Mouse (Mus musculus): Measurements from ENCODE around the gene Hs2st1. TPM values are rescaled to one million over a fixed set of nuclear protein-coding genes. Genes with fewer than 3 reads are reported as not detected.

Hs2st1 gene
- polyA plus RNA-seq, 1 experiment, result 8.8 TPM

DNA sequence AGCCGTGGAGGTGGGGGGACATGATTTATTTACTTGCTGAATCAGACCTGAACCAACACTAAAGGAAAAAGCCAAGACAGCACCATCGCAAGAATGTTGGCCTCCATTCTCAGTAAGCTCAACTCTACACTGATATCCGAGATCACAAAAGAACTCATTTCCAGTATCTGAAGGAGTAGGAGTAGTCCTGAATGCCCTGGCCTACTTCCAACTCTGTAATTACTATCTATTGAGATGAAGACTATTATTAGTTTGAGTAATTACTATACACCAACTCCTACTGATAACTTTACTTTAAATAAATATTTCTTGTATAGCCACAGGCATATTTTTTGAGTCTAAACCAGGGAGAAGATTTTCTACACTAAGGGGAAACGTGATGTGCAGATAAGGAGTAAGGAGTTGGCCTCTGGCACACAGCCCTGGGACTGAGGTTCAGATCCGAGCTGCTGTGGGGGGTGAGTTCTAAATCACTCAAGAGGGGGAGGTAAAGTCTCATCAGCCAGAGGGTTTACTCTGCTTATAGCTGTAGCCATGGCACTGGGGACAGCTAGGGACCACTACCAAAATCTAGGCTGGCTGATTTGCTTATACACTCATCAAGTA is 109.7 kb downstream of the Hs2st1 start:
- TF ChIP-seq GATA1 (IDR thresholded peaks at IDR 0.05; ENCODE audit: low read length), result no peak

- no peak for TF ChIP-seq GATA1 (IDR thresholded peaks at IDR 0.05; ENCODE audit: low read length)
Measured at GRCm38 (mm10) chr3:144459285-144459697, 110.7 kb downstream of the Hs2st1 start.

GRCm38 (mm10) chr3:144453701-144454430 is 116.1 kb downstream of the Hs2st1 start:
- no peak for TF ChIP-seq GATA1 (IDR thresholded peaks at IDR 0.05; ENCODE audit: low read length)

DNA sequence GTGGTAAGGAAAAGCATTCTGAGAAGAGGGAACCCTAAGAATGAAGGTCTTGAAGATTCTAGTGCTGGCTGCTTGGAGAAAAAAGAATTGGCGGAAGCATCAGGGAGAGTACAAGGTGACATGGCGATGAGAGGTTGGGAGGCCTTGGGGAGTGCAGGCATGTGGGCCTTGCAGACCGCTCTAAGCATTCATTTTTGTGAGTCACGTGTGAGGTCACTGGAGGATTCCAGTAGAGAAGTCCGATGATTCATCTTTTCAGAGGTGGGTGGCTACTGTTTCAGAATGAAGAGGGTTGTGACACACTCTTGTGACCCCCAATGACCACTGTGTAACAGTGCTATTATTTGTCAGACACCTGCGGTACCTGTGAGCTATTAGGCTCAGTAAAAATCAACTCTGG is 121.0 kb downstream of the Hs2st1 start:
- no peak for TF ChIP-seq GATA1 (IDR thresholded peaks at IDR 0.05; ENCODE audit: low read length)

DNA sequence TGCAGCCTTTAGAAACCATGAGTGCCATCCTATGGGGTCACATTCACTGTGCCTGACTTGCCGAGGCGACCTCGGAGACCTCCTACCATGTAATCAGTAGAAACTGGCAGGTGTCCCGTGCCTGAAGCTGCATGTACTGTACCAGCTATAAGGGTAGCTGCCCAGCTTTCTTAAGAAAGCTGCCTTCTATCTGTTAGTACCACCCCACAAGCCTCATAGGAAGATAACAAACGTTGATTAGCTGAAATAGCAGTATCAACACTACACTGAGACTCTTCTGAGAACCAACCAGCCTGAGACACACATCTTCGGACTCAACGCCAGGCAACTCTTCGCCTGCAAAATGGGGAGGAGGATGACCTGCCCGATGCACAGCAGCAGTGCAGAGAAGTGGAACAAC is 122.1 kb downstream of the Hs2st1 start:
- no peak for TF ChIP-seq GATA1 (IDR thresholded peaks at IDR 0.05; ENCODE audit: low read length)

DNA sequence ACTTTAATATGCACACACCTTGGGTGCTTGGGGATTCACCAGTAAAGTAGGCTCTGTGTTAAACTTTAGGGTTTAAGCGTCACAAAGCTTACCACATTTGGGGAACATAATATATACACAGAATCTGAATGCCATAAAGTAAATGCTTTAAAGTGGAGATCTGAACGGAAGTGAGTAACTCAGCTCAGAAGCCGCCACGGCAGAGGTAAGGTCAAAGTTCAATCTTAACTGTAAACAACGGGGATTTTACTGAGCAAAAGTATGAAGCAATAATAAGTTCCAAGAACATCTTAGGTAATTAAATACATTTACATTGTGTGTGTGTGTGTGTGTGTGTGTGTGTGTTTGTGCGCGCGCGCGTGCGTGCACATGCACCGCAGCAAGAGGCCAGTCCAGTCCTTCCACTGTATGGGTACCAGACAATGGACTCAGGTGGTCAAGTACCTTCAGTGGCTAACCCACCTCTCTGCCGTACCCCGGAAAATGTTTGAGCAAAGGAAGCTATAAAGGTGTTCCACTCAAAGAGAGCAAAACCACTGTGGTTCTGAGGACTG is 123.8 kb downstream of the Hs2st1 start:
- no peak for TF ChIP-seq GATA1 (IDR thresholded peaks at IDR 0.05; ENCODE audit: low read length)

- no peak for TF ChIP-seq GATA1 (IDR thresholded peaks at IDR 0.05; ENCODE audit: low read length)
Measured at GRCm38 (mm10) chr3:144437871-144438398, 132.0 kb downstream of the Hs2st1 start.

DNA sequence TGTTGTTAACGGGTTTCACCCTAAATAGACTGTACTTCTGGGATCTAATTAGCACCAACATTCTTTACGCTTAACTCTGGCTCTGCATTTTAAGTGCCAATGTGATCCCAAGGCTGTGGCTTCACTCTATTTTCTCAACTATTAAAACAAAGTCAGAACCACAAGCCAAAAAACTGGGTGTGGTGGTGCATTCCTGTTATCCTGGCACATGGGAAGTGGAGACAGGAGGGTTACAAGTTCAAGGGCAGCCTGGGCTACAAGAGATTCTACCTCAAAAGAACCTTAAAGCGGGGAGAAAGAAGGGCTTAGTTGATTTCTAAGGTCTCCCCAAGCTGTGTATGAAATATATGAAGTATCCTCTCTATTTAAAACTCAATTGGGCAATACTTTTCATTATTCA is 133.9 kb downstream of the Hs2st1 start:
- no peak for TF ChIP-seq GATA1 (IDR thresholded peaks at IDR 0.05; ENCODE audit: low read length)

DNA sequence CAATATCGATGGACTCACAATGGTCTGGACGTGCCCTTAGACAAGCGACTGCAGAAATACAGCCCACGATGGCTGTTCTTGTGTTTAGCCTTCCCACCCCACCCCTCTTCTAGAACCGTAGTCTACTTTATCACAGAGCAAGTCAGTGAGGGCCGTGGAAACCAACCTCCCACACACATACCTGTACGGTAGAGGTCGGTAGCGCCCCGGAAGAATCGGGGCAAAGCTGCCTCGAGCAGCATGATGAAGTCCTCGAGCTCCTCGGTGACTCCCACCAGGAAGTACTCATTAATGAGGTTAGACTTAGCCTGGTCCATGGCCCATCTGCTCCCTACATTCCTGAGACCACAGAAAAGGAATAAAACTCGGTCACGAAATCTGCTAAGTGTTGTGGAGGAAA is 134.7 kb downstream of the Hs2st1 start:
- TF ChIP-seq GATA1 (IDR thresholded peaks at IDR 0.05; ENCODE audit: low read length), result no peak

DNA sequence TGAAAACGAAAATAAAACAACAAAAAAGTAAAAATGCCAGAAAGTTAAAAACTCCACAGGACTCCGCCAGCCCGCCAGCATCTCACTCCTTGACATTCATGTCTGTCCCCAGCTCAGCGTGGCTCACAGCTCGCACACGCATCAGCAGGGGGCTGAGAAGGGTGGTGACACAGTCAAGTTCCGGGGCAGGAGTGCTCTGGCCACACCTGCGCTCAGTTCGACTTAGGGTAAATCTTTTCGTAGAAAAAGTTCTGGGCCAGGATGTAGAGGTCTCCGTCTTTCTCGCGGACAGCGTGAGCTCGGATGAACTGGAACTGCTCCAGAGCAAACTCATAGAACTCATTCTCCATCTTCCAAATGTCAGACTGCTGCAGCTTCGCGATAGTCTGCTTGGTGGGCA is 135.7 kb downstream of the Hs2st1 start:
- TF ChIP-seq GATA1 (IDR thresholded peaks at IDR 0.05; ENCODE audit: low read length), result no peak

DNA sequence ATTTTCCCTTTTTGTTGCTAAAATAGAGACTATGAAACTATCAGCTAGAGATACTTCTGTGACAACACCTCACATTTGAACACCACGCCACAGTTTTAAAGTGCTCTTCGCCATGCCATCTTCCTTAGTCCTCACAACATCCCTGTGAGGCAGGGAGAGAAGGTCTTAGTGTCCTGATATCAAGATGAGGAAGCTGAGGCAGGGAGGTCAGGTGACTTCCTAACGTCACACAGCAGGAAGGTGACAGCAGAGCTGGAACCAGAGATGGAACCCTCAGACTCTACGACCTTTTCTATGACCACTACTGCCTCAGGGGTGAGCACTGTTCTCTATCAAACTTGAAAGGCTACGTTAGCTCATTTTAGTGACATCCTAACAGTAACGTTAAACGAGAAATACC is 136.9 kb downstream of the Hs2st1 start:
- no peak for TF ChIP-seq GATA1 (IDR thresholded peaks at IDR 0.05; ENCODE audit: low read length)

GRCm38 (mm10) chr3:144432143-144432577 is 137.8 kb downstream of the Hs2st1 start:
- TF ChIP-seq GATA1 (IDR thresholded peaks at IDR 0.05; ENCODE audit: low read length), result no peak

- no peak for TF ChIP-seq GATA1 (IDR thresholded peaks at IDR 0.05; ENCODE audit: low read length)
Measured at GRCm38 (mm10) chr3:144428514-144429431, 141.2 kb downstream of the Hs2st1 start.

- TF ChIP-seq GATA1 (IDR thresholded peaks at IDR 0.05; ENCODE audit: low read length), result no peak
Measured at GRCm38 (mm10) chr3:144425041-144425448, 144.9 kb downstream of the Hs2st1 start.

GRCm38 (mm10) chr3:144421404-144422180 is 148.4 kb downstream of the Hs2st1 start:
- no peak for TF ChIP-seq GATA1 (IDR thresholded peaks at IDR 0.05; ENCODE audit: low read length)
